Mouse (Mus musculus): ENCODE data around the gene Mecp2.

Gene Mecp2

GRCm38 (mm10) chrX:74008063-74008462 lies 127.1 kb downstream of the Mecp2 start:
- no peak for DNase-seq

- no peak for DNase-seq
Measured at GRCm38 (mm10) chrX:74006401-74006800, 128.8 kb downstream of the Mecp2 start.

GRCm38 (mm10) chrX:74003644-74004043 lies 131.5 kb downstream of the Mecp2 start:
- DNase-seq, result no peak

GRCm38 (mm10) chrX:74001024-74001423 lies 134.1 kb downstream of the Mecp2 start:
- DNase-seq, result no peak

- peak; percentile 27 to 38 for DNase-seq
Measured at GRCm38 (mm10) chrX:73998911-73999869, 136.0 kb downstream of the Mecp2 start.

GRCm38 (mm10) chrX:73977783-73978182 lies 157.4 kb downstream of the Mecp2 start:
- no peak for DNase-seq
